Mouse (Mus musculus) spleen, postnatal 36 days (tissue): ENCODE results near the gene Dnajc17.

Source experiments
- DNase-seq, 2 experiments: peaks; one replicate each; pipeline ENCODE4 v3.0.0; 2022; ENCODE audit warnings: low spot score in 2 of 2, mixed read lengths in 1 of 2

Gene Dnajc17

DNA sequence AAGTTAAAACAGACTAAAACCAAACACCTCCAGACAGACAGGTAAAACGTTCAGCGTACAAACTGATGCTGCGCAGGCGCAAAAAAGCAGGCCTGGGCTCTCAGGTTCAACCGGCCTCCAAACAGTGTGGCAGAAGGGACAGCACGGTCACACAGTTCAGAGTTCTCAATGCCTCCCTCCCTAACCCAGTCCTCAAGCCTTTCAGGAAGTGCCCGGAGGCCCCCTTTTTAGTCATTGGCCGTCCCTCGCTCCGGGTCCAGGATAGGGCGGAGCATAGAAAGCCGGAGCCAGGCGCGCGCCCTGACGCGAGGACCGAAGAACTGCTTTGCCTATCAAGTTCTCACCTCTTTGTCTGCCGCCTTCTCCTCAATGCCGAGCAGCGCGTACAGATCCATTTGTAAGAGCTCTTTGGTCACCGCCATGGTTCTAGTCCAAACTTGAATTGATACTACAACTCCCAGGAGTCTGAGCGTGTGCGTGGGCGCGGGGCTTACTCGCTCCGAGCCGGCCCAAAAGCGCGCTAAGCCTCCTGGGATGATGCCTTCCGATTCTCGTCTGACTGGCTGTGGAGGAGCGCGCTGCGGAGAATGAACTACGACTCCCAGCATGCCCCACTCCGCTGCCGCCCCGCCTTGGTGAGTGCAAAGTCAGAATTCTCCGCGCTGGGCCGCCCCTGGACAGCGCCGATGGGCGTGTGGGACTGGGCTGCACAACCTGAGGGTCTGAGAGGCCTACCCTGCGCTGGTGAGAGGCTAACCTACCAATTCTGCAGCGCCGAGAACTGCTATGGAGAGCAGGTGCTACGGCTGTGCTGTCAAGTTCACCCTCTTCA, at the start of gene Dnajc17, which contains the start of gene Zfyve19:
Gene Dnajc17, minus strand, starts transcription at position 452 of the 832 bp plus-strand sequence.
Gene Zfyve19, plus strand, starts transcription at position 274 of the 832 bp plus-strand sequence.
- peak; percentile 96 for DNase-seq

GRCm38 (mm10) chr2:119254976-119255375, 46.4 kb upstream of the Dnajc17 start:
- DNase-seq = no peak

DNA sequence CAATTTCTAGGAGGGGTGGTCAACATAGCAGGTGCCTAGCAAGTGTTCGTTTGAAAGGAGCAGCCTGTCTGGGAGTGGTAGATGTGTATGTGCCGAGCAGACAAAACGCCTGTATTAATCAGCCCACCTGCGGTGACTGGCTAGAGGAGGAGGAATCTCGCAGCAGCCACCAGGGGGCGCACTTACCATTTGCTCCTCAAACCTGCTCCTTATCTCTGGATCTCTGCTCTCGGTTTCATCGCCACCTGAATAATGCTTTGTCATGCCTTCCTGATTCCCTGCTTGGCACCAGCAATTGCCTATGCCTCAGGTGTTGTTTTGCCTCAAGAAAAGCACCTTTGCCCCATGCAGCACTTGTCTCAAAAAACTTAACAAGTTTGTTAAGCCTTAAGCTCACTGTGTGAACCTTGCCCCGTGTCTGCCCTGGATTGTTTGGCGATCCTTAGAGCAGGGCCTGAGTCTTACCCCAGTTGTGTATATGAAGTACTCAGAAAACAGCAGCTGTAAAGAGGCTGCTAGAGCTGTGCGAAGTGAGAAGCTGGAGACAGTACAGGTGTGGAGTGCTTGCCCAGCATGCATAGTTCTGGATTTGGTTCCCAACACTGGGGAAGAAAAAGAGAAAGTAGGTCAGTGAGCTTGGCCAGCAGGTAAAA, 42.4 kb upstream of the Dnajc17 start:
- peak; percentile 65 to 69 for DNase-seq

- DNase-seq = no peak
Observed at GRCm38 (mm10) chr2:119250377-119250776, 41.8 kb upstream of the Dnajc17 start.

DNA sequence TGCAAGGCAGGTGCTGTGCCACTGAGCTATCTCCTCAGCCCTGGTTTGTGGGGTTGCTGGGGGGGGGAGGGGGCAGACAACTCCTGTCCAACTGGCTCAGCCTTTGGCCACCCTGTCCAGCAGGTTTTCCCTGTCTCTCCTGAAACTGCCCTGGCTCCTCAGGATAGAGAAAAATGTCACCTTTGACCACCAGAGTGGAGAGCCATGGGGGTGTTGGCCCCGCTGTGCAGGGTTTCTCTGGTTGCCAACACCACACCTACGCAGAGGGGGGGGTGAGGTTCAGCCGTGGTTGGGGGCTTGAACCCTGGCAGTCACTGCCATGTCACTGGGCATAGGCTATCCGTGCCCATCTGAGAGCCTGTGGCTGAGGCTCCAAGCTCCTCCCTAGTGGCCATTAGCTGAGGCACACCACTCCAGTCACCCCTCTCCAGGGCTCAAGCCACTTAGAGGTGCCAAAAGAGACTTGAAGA, 41.0 kb upstream of the Dnajc17 start:
- DNase-seq = no peak

GRCm38 (mm10) chr2:119247904-119248303, 39.3 kb upstream of the Dnajc17 start:
- no peak for DNase-seq

GRCm38 (mm10) chr2:119245246-119245645, 36.7 kb upstream of the Dnajc17 start:
- no peak for DNase-seq

- no peak for DNase-seq
Observed at GRCm38 (mm10) chr2:119242548-119242947, 34.0 kb upstream of the Dnajc17 start.

- no peak for DNase-seq
Observed at GRCm38 (mm10) chr2:119240819-119241186, 32.2 kb upstream of the Dnajc17 start.

DNA sequence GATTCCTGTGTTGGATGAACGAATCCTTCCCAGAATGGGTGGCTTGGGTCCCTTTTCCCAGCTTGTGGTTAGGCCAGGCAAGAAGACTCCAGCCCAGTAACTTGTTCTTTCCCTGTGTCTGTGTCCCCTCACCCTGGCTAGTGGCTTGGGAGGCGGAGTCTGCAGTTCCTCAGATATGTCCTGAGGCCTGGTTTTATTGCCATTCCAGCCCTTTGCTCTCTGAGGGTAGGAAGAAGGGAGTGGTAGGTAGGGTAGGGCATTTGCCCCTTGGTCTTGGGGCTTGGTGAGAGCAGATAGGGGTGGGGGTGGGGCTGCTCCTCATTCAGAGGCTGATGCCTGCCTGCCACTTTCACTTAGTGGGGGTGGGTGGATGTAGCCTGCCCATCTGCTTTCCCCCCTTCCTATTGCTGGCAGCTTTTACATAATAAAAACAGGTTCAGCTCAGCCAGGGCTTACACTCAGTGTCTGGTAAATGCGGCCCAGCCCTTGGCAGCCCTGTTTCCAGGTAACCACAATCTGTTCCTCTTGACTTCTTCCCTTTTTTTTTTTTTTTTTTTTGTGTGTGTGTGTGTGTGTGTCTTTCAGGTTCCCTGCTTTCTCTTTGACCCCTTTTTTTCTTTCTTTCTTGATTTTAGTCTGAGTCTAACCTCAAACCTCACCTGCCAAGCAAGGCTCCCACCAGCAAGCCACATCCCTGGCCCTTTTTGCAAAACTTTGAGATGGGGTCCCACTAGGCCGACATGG, 31.7 kb upstream of the Dnajc17 start:
- DNase-seq = no peak

GRCm38 (mm10) chr2:119238671-119239070, 30.1 kb upstream of the Dnajc17 start:
- DNase-seq = no peak

GRCm38 (mm10) chr2:119237871-119238220, 29.3 kb upstream of the Dnajc17 start:
- no peak for DNase-seq

DNA sequence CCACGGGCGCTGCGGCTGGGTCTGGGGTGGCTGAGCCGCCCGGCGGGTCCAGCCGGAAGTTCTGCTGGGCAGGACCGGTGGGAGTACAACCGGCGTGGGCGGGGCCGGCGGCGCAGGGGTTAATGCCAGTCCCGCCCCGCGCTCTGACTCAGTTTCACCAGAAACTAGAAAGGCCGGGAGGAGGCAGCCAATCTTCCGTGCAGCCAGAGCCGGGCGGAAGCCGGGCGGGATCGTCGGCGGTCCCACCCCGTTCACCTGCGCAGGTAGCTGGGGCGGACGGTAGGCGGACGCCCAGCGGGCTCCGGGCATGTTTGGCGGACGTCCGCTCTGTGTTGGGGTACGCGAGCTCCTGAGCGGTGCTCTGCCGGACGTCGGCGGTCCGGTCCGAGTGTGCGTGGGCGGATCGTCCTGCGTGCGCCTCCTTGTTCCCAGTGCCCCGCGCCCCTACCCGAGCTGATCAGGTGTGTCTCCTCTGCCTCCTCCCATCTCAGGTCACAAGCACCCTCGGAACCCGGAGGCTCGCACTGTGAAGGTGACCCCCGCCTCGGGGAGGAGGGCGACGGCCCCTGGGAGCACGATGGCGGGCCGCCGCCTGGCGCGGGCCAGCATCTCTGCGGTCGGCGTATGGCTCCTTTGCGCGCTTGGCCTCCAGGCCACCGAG, 28.7 kb upstream of the Dnajc17 start, which contains the start of gene Spint1:
Gene Spint1, plus strand, starts transcription at position 153 of the 661 bp plus-strand sequence.
- DNase-seq = no peak

DNA sequence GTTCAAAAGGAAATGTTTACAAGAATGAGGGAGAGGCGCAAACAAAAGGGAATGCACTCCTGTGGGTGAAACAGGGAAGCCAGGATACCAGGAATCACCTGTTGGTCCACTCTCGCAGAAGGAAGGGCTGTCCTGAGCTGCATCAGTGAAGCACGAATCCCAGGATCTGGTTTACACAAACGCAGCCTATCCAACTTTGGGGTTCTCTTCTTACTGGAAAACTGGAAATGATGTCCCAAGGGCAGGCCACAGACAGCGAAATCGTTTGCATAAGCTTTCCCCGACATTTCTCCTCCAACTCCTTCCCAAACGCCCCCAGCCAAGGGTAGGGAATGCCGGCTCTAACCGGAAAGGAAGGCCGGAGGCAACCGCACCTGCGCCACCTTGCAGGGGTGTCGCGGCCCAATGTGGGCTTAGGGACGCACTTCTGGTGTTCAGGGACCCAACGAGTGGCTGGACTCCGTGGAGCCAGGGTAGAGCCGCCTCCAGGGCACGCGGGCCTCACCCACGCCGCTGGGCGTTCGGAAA, 28.2 kb upstream of the Dnajc17 start:
- no peak for DNase-seq

GRCm38 (mm10) chr2:119229775-119230704, 21.4 kb upstream of the Dnajc17 start, which contains the start of gene Ppp1r14d:
Ppp1r14d (minus strand) TSS chr2:119229906.
- DNase-seq = no peak

DNA sequence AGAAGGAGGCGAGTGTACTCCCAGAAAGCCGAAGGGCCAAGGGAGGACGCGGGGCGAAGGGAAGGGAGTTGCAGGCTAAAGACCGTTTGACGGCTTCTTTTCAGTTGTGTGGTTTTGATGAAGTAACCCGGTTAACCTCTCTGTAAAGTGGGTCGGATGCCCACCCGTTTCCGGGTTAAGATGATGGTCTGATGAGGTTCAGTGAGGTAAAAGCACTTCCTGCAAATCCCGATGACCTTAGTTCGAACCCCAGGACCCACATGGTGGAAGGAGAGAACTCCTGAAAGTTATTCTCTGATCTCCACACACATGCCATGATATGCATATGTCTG, 547 bp upstream of the Dnajc17 start:
- no peak for DNase-seq

DNA sequence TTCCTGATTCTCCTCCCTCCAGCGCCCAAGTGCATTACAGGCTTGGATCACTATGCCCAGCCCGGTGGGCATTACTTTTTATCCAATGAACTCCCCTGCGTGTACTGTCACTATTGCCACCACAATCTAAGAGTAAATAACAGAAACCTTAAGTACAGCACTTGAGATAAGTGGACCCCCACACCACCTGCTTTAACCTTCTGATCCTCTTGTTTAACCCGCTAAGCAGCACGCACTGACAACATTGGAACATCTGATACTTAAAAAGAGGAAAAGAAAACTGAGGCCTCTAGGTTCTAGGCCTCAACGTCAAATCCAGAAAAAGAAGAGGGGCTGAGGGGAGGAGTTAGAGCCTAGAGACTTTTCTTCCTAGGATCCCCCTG, 643 bp downstream of the Dnajc17 start:
- DNase-seq = no peak

DNA sequence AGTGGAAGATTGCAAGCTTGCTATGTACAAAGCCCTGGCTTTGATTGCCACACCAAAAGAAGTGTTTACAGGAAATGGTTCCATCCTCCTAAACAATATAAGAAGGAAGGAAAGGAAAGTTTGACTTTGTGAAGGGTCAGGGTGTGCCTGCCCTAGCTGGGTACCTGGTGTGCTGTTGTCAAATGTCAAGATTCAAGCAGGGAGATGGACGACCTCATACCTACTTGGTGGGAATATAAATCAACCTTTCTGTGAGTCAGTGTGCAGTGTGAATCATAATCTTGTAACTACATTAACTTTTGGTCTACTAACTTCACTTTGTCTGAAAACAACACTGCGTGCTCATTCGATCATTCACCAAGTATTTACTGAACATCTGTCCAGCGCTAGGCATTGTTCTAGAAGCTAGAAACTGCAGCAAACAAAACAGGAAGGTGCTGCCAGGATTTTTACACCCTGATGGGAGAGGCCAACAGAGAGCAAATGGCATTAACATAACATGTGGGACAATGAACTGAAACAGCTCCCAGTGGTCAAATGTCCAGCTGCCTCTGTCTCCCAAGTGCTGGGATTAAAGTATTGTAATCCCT, 4.6 kb downstream of the Dnajc17 start:
- DNase-seq = no peak

- no peak for DNase-seq
Observed at GRCm38 (mm10) chr2:119202914-119203453, 5.6 kb downstream of the Dnajc17 start.

DNA sequence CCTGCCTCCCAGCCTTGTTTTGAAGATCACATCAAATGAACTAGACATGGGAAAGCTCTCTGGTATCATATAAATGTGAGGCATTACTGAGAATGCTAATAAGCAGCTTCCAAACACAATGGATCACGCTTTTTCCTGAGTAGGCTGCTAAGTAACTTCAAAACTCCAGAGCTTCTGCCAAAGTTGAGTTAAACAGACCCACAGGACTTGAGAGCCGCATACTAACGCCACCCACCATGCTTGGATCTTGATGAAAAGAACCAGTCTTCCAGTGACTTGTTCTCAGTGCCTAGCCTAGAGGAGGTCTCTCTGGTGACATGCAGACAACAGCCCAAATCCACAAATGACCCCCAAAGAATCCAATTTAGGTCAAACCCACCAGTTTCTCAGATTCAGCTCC, 9.7 kb downstream of the Dnajc17 start:
- DNase-seq = no peak
